Mouse (Mus musculus) G1E (cell line): ENCODE data around the gene Kif21a.

Experiments
- CTCF ChIP-seq: IDR thresholded peaks from 2 replicates; pipeline ENCODE4 v1.5.1; 2012; ENCODE audit warnings: low read depth, low read length, inconsistent platforms, mixed read lengths
- GATA1 ChIP-seq: IDR thresholded peaks from 2 replicates; pipeline ENCODE4 v1.6.1; 2012; ENCODE audit warnings: borderline replicate concordance, low read length, inconsistent platforms, mixed read lengths
- GATA2 ChIP-seq: IDR thresholded peaks from 2 replicates; pipeline ENCODE4 v1.6.1; 2012; ENCODE audit warnings: low read depth, low read length, inconsistent platforms, borderline replicate concordance
- POLR2AphosphoS5 ChIP-seq: IDR thresholded peaks from 2 replicates; pipeline ENCODE4 v1.6.1; 2012; ENCODE audit warnings: low read depth, low read length, inconsistent platforms; ENCODE audit not compliant: insufficient replicate concordance
- TAL1 ChIP-seq: conservative IDR thresholded peaks from 2 replicates; pipeline ENCODE4 v1.6.1; 2012; ENCODE audit warnings: low read depth, low read length, inconsistent platforms, mixed read lengths

- TF ChIP-seq CTCF (no peak), GATA1 (no peak), POLR2AphosphoS5 (no peak), GATA2 (no peak), TAL1 (no peak)
Measured at GRCm38 (mm10) chr15:91063845-91064244, 14.1 kb upstream of the Kif21a start.
